Mouse (Mus musculus): ENCODE results near the gene Catip.

DNA sequence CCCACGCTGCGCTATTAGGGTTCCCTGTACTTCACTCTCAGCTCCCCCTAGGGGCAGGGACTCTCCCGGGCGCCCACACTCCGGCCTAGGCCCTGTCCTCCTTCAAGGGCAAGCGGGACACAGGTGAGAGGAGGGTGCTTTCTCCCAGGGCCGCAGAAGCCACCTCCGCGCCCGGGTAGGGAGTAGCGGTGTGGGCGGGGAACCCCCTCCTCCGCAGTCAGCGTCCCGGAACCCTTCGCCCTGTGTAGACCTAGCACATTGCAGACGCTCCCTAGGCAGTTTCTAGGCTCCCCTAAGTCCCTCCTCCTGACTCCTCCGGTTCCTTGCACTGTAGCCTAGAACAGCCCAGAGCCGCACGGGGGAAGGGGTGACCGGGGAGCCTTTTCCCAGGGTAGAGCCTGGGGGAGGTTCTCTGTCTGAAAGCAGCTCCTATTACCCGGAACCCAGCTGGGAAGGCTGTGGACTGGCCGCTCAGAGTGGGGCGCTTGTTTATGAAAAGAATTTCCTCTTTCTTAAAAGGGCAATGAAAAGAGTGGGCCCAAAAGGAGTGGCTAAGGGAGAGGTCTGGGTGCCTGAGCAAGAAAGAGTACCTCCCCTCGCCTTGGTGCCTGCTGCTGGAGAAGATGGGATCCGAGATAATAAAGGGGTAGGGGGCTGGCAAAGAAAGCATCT is 24.9 kb downstream of the Catip start:
- TF ChIP-seq CTCF (IDR thresholded peaks at IDR 0.05; ENCODE audit: insufficient read depth, low read depth, low read length) (peak; percentile 81; the same call in 1 of the 2 replicates), POLR2A (IDR thresholded peaks at IDR 0.05; ENCODE audit: insufficient read depth, low read depth, low read length) (peak; percentile 48; the same call in 1 of the 2 replicates)

Measured in olfactory bulb, adult 2 months (tissue).